Mouse (Mus musculus) bone marrow macrophage, adult 2 months (primary cell): Measurements from ENCODE around the gene Tedc1.

ENCODE experiments used
- CTCF ChIP-seq: IDR thresholded peaks from 2 replicates; pipeline ENCODE4 v1.5.1; 2012; ENCODE audit warnings: low read depth, mild to moderate bottlenecking, low read length, moderate library complexity
- POLR2A ChIP-seq: IDR thresholded peaks from 2 replicates; pipeline ENCODE4 v1.6.1; 2012; ENCODE audit warnings: mild to moderate bottlenecking, low read depth, low read length, borderline replicate concordance

- TF ChIP-seq CTCF (no peak), POLR2A (no peak)
Observed at GRCm38 (mm10) chr12:113214972-113215666, 58.9 kb downstream of the Tedc1 start.
